Mouse (Mus musculus) stomach, postnatal 0 days (tissue): Measurements from ENCODE around the gene Gamt.

Experiments
- CTCF ChIP-seq: IDR thresholded peaks from 2 replicates; pipeline ENCODE4 v1.5.1; 2016; ENCODE audit warnings: antibody characterized with exemption, low read depth, mild to moderate bottlenecking, moderate library complexity
- EP300 ChIP-seq: optimal IDR thresholded peaks from 2 replicates; pipeline ENCODE3; 2016; ENCODE audit warnings: antibody characterized with exemption

- TF ChIP-seq CTCF (no peak), EP300 (no peak)
Measured at GRCm38 (mm10) chr10:80242607-80243006, 18.2 kb downstream of the Gamt start.
